Mouse (Mus musculus) lung, adult 2 months (tissue): ENCODE data around the gene Gorasp2. TPM values are rescaled to one million over a fixed set of nuclear protein-coding genes. Genes with fewer than 3 reads are reported as not detected.

Source experiments
- DNase-seq: peaks from one replicate; pipeline ENCODE4 v3.0.0; 2022
- H3K4me1 ChIP-seq: fragments of 200-500 bp; 2 replicates; pipeline ENCODE4 v1.6.1; 2011; ENCODE audit warnings: low read length; ENCODE audit not compliant: control insufficient read depth, insufficient read depth
- H3K4me3 ChIP-seq: fragments of 200-500 bp; replicated peaks from 2 replicates; pipeline ENCODE3; 2011; ENCODE audit warnings: low read depth, mild to moderate bottlenecking, control low read depth, low read length; ENCODE audit errors: extremely low read depth
- CTCF ChIP-seq: fragments of 200-500 bp; IDR thresholded peaks from 2 replicates; pipeline ENCODE4 v1.5.1; 2011; ENCODE audit warnings: mild to moderate bottlenecking, low read length, control low read depth; ENCODE audit not compliant: insufficient read depth
- POLR2A ChIP-seq: fragments of 200-500 bp; IDR thresholded peaks from 2 replicates; pipeline ENCODE4 v1.6.1; 2011; ENCODE audit warnings: low read depth, mild to moderate bottlenecking, control low read depth, low read length, borderline replicate concordance; ENCODE audit errors: extremely low read depth
- WGBS: fragments of 180-500 bp; shearing (Covaris S2); methylation state at CpG from one replicate; pipeline ENCODE4 v1.1.7; 2018; 5-methylcytosine and 5-hydroxymethylcytosine counted together
- polyA plus RNA-seq: library from polyadenylated mRNA; depleted of rRNA; stranded (reverse); fragments of >200 nt; gene quantifications from 2 replicates; pipeline ENCODE4 v1.2.3, GENCODE M21; 2012; rRNA removed

Gorasp2 gene
- polyA plus RNA-seq, 1 experiment = 95.5 TPM

GRCm38 (mm10) chr2:70723610-70724243, 62.4 kb downstream of the Gorasp2 start:
- Histone ChIP-seq H3K4me3 (no peak overlapping the region), H3K4me1 (no peaks in the 10 kb centered on the region)
- TF ChIP-seq CTCF (no peak), POLR2A (no peak)
- 90% methylated on average over 9 of the region's 9 CpGs for WGBS
- DNase-seq = no peak

GRCm38 (mm10) chr2:70727089-70727488, 65.7 kb downstream of the Gorasp2 start:
- Histone ChIP-seq H3K4me1 (no peaks in the 10 kb centered on the region), H3K4me3 (no peak overlapping the region)
- WGBS = 70% methylated on average over 2 of the region's 2 CpGs
- no peak for TF ChIP-seq CTCF
- no peak for TF ChIP-seq POLR2A
- DNase-seq = no peak

GRCm38 (mm10) chr2:70735534-70735933, 74.2 kb downstream of the Gorasp2 start:
- H3K4me3 ChIP-seq = no peak overlapping the region
- TF ChIP-seq CTCF (no peak), POLR2A (no peak)
- H3K4me1 ChIP-seq = no peaks in the 10 kb centered on the region
- DNase-seq = no peak
- WGBS = 67% methylated on average over 4 of the region's 4 CpGs

GRCm38 (mm10) chr2:70736008-70736407, 74.6 kb downstream of the Gorasp2 start:
- Histone ChIP-seq H3K4me3 (no peak overlapping the region), H3K4me1 (no peaks in the 10 kb centered on the region)
- TF ChIP-seq CTCF (no peak), POLR2A (no peak)
- no peak for DNase-seq
- WGBS = 69% methylated on average over 5 of the region's 5 CpGs

GRCm38 (mm10) chr2:70741901-70742300, 80.5 kb downstream of the Gorasp2 start:
- DNase-seq = no peak
- H3K4me1 ChIP-seq = no peaks in the 10 kb centered on the region
- H3K4me3 ChIP-seq = no peak overlapping the region
- TF ChIP-seq POLR2A (no peak), CTCF (no peak)
- WGBS = 93% methylated on average over 5 of the region's 5 CpGs

- no peak for TF ChIP-seq CTCF
- no peak for TF ChIP-seq POLR2A
- WGBS = 75% methylated on average over 2 of the region's 2 CpGs
- no peak for DNase-seq
- no peaks in the 10 kb centered on the region for H3K4me1 ChIP-seq
- H3K4me3 ChIP-seq = no peak overlapping the region
Measured at GRCm38 (mm10) chr2:70742588-70742987, 81.2 kb downstream of the Gorasp2 start.

- WGBS = 85% methylated on average over 2 of the region's 2 CpGs
- TF ChIP-seq CTCF (no peak), POLR2A (no peak)
- no peak for DNase-seq
- H3K4me3 ChIP-seq = no peak overlapping the region
- H3K4me1 ChIP-seq = no peaks in the 10 kb centered on the region
Measured at GRCm38 (mm10) chr2:70751655-70752054, 90.3 kb downstream of the Gorasp2 start.

- DNase-seq = no peak
- no peaks in the 10 kb centered on the region for H3K4me1 ChIP-seq
- H3K4me3 ChIP-seq = no peak overlapping the region
- TF ChIP-seq CTCF (no peak), POLR2A (no peak)
- WGBS = 94% methylated on average over 5 of the region's 5 CpGs
Measured at GRCm38 (mm10) chr2:70752149-70752548, 90.8 kb downstream of the Gorasp2 start.

Other genes starting within 250 kb of the Gorasp2 start
- 6.0 and 9.5 TPM in 2 replicates for gene Sp5, start 186.7 kb upstream of the Gorasp2 start, polyA plus RNA-seq
- gene Erich2, start 152.8 kb upstream of the Gorasp2 start, polyA plus RNA-seq = 3.5 and 4.4 TPM in 2 replicates
- gene Gad1, start 108.5 kb upstream of the Gorasp2 start, polyA plus RNA-seq = 0.28 and 0.37 TPM in 2 replicates
- 0.47 and 1.2 TPM in 2 replicates for gene Gm26558, start 532 bp downstream of the Gorasp2 start, polyA plus RNA-seq
- 8.8 and 12.3 TPM in 2 replicates for gene Tlk1, start 164.2 kb downstream of the Gorasp2 start, polyA plus RNA-seq